Mouse (Mus musculus) limb, embryonic 11.5 days (tissue): Measurements from ENCODE around the gene Kcnj15. TPM values are rescaled to one million over a fixed set of nuclear protein-coding genes. Genes with fewer than 3 reads are reported as not detected.

Experiments used
- ATAC-seq: fragments of 200-750 bp; cut with Nextera tagmentation; 2 replicates; pipeline ENCODE4 v1.8.0; 2017; ENCODE audit warnings: low read depth; ENCODE audit not compliant: insufficient number of reproducible peaks, low FRiP score, low TSS enrichment
- DNase-seq: peaks from one replicate; pipeline ENCODE4 v3.0.0-alpha.2; 2015; ENCODE audit warnings: low spot score
- H3K27ac ChIP-seq: fragments of 300-500 bp; sonication (generic); replicated peaks from 2 replicates; pipeline ENCODE4 v1.5.1; 2014; ENCODE audit warnings: low read depth, mild to moderate bottlenecking, low read length
- H3K27me3 ChIP-seq: fragments of 300-500 bp; sonication (generic); 2 replicates; pipeline ENCODE4 v1.6.1; 2014; ENCODE audit warnings: mild to moderate bottlenecking, low read length, mixed read lengths; ENCODE audit not compliant: control insufficient read depth, insufficient read depth
- H3K36me3 ChIP-seq: fragments of 300-500 bp; sonication (generic); 2 replicates; pipeline ENCODE4 v1.6.1; 2014; ENCODE audit warnings: mild to moderate bottlenecking, low read length, moderate library complexity, mixed read lengths; ENCODE audit not compliant: control insufficient read depth, insufficient read depth
- H3K4me1 ChIP-seq: fragments of 300-500 bp; sonication (generic); 2 replicates; pipeline ENCODE4 v1.6.1; 2014; ENCODE audit warnings: low read length, mixed read lengths; ENCODE audit not compliant: control insufficient read depth, insufficient read depth
- H3K4me2 ChIP-seq: fragments of 300-500 bp; sonication (generic); 2 replicates; pipeline ENCODE4 v1.6.1; 2014; ENCODE audit warnings: low read depth, mild to moderate bottlenecking, moderate library complexity; ENCODE audit not compliant: severe bottlenecking
- H3K4me3 ChIP-seq: fragments of 300-500 bp; sonication (generic); 2 replicates; pipeline ENCODE4 v1.5.1; 2014; ENCODE audit warnings: low read depth, low read length
- H3K9ac ChIP-seq: fragments of 300-500 bp; sonication (generic); 2 replicates; pipeline ENCODE4 v1.6.1; 2014; ENCODE audit warnings: mild to moderate bottlenecking, low read length
- H3K9me3 ChIP-seq: fragments of 300-500 bp; sonication (generic); 2 replicates; pipeline ENCODE4 v1.6.1; 2016; ENCODE audit warnings: low read length; ENCODE audit not compliant: control insufficient read depth
- WGBS: fragments of 180-500 bp; shearing (Covaris S2); extraction: QIAGEN DNeasy Blood & Tissue Kit; methylation state at CpG from one replicate; pipeline ENCODE4 v1.1.7; 2014; 5-methylcytosine and 5-hydroxymethylcytosine counted together
- polyA plus RNA-seq: library from polyadenylated mRNA; unstranded; fragments of >200 nt; fragmentation: Nextera tagmentation; extraction: Ambion mirVana; gene quantifications from 2 replicates; pipeline ENCODE4 v1.2.1, GENCODE M21; 2014

Kcnj15 gene
- polyA plus RNA-seq, 1 experiment from 2014 or later: 0.53 TPM

GRCm38 (mm10) chr16:95275713-95276502 is 18.6 kb downstream of the Kcnj15 start:
- Histone ChIP-seq H3K9ac (no peak overlapping the region), H3K27ac (no peak overlapping the region), H3K4me3 (no peak overlapping the region), H3K36me3 (no peaks in the 10 kb centered on the region), H3K4me2 (no peak overlapping the region), H3K27me3 (no peaks in the 10 kb centered on the region), H3K4me1 (no peaks in the 10 kb centered on the region), H3K9me3 (no peaks in the 10 kb centered on the region)
- ATAC-seq: no peak
- 87% methylated on average over 10 of the region's 10 CpGs for WGBS
- DNase-seq: no peak

GRCm38 (mm10) chr16:95279015-95279414 is 21.7 kb downstream of the Kcnj15 start:
- no peaks in the 10 kb centered on the region for H3K27me3 ChIP-seq
- H3K27ac ChIP-seq: no peak overlapping the region
- no peak overlapping the region for H3K9ac ChIP-seq
- 74% methylated on average over 3 of the region's 3 CpGs for WGBS
- no peaks in the 10 kb centered on the region for H3K9me3 ChIP-seq
- no peak overlapping the region for H3K4me2 ChIP-seq
- DNase-seq (no peak), ATAC-seq (no peak)
- H3K4me3 ChIP-seq: no peak overlapping the region
- H3K4me1 ChIP-seq: no peaks in the 10 kb centered on the region
- no peaks in the 10 kb centered on the region for H3K36me3 ChIP-seq

- no peaks in the 10 kb centered on the region for H3K36me3 ChIP-seq
- ATAC-seq: no peak
- no peak overlapping the region for H3K9ac ChIP-seq
- H3K27me3 ChIP-seq: no peaks in the 10 kb centered on the region
- H3K4me3 ChIP-seq: no peak overlapping the region
- no peaks in the 10 kb centered on the region for H3K4me1 ChIP-seq
- H3K9me3 ChIP-seq: no peaks in the 10 kb centered on the region
- H3K27ac ChIP-seq: no peak overlapping the region
- H3K4me2 ChIP-seq: no peak overlapping the region
- no peak for DNase-seq
- 93% methylated on average over 3 of the region's 3 CpGs for WGBS
These were observed 23.0 kb downstream of the Kcnj15 start for GRCm38 (mm10) chr16:95280338-95280737.

- H3K9me3 ChIP-seq: no peaks in the 10 kb centered on the region
- no peak overlapping the region for H3K27ac ChIP-seq
- ATAC-seq (no peak), DNase-seq (no peak)
- 84% methylated on average over 10 of the region's 10 CpGs for WGBS
- H3K36me3 ChIP-seq: no peaks in the 10 kb centered on the region
- H3K4me2 ChIP-seq: no peak overlapping the region
- H3K9ac ChIP-seq: no peak overlapping the region
- H3K4me1 ChIP-seq: no peaks in the 10 kb centered on the region
- H3K4me3 ChIP-seq: no peak overlapping the region
- H3K27me3 ChIP-seq: no peaks in the 10 kb centered on the region
These were observed 26.0 kb downstream of the Kcnj15 start for GRCm38 (mm10) chr16:95283369-95283768.

- H3K27me3 ChIP-seq: no peaks in the 10 kb centered on the region
- no peak for DNase-seq
- H3K9ac ChIP-seq: no peak overlapping the region
- H3K4me2 ChIP-seq: no peak overlapping the region
- no peaks in the 10 kb centered on the region for H3K36me3 ChIP-seq
- H3K9me3 ChIP-seq: no peaks in the 10 kb centered on the region
- WGBS: 84% methylated on average over 12 of the region's 12 CpGs
- H3K27ac ChIP-seq: no peak overlapping the region
- H3K4me3 ChIP-seq: no peak overlapping the region
- no peak for ATAC-seq
- H3K4me1 ChIP-seq: no peaks in the 10 kb centered on the region
These were observed 26.8 kb downstream of the Kcnj15 start for GRCm38 (mm10) chr16:95284085-95284727.

- H3K9me3 ChIP-seq: no peaks in the 10 kb centered on the region
- no peak for DNase-seq
- H3K4me3 ChIP-seq: no peak overlapping the region
- H3K4me1 ChIP-seq: no peaks in the 10 kb centered on the region
- H3K27ac ChIP-seq: no peak overlapping the region
- ATAC-seq: no peak
- WGBS: 88% methylated on average over 4 of the region's 4 CpGs
- no peaks in the 10 kb centered on the region for H3K36me3 ChIP-seq
- no peak overlapping the region for H3K4me2 ChIP-seq
- no peak overlapping the region for H3K9ac ChIP-seq
- no peaks in the 10 kb centered on the region for H3K27me3 ChIP-seq
These were observed 27.7 kb downstream of the Kcnj15 start for GRCm38 (mm10) chr16:95285043-95285442.

GRCm38 (mm10) chr16:95285767-95286166 is 28.4 kb downstream of the Kcnj15 start:
- WGBS: 85% methylated on average over 4 of the region's 4 CpGs
- no peaks in the 10 kb centered on the region for H3K9me3 ChIP-seq

GRCm38 (mm10) chr16:95287656-95288055 is 30.3 kb downstream of the Kcnj15 start:
- DNase-seq (no peak), ATAC-seq (no peak)
- WGBS: 97% methylated on average over 2 of the region's 2 CpGs
- H3K27ac ChIP-seq: no peak overlapping the region
- no peak overlapping the region for H3K9ac ChIP-seq
- H3K4me2 ChIP-seq: no peak overlapping the region
- no peaks in the 10 kb centered on the region for H3K36me3 ChIP-seq
- no peaks in the 10 kb centered on the region for H3K4me1 ChIP-seq
- no peaks in the 10 kb centered on the region for H3K27me3 ChIP-seq
- H3K9me3 ChIP-seq: no peaks in the 10 kb centered on the region
- no peak overlapping the region for H3K4me3 ChIP-seq

More at GRCm38 (mm10) chr16:95285767-95286166, 28.4 kb downstream of the Kcnj15 start:
- H3K4me2 ChIP-seq: no peak overlapping the region
- H3K9ac ChIP-seq: no peak overlapping the region
- no peak for DNase-seq
- no peak for ATAC-seq
- H3K4me1 ChIP-seq: no peaks in the 10 kb centered on the region
- H3K4me3 ChIP-seq: no peak overlapping the region
- H3K36me3 ChIP-seq: no peaks in the 10 kb centered on the region
- H3K27me3 ChIP-seq: no peaks in the 10 kb centered on the region
- no peak overlapping the region for H3K27ac ChIP-seq
